Mouse (Mus musculus) E14TG2a.4 (cell line): ENCODE measurements around the gene Gapdhs.
"Not testable (repeated sequence)": the region's sequence is repeated elsewhere in the genome, so short reads cannot be mapped to it uniquely, and the experiment has no call there.

Experiments
- H3K27me3 ChIP-seq: 2 replicates; pipeline ENCODE4 v1.6.1; 2014; ENCODE audit warnings: low read length, control low read depth; ENCODE audit not compliant: insufficient read depth
- H3K36me3 ChIP-seq: 2 replicates; pipeline ENCODE4 v1.6.1; 2014; ENCODE audit warnings: low read length, control low read depth; ENCODE audit not compliant: insufficient read depth
- H3K4me1 ChIP-seq: replicated peaks from 2 replicates; pipeline ENCODE4 v1.6.1; 2014; ENCODE audit warnings: low read depth, low read length, control low read depth
- H3K4me3 ChIP-seq: replicated peaks from 2 replicates; pipeline ENCODE4 v1.5.1; 2014; ENCODE audit warnings: mild to moderate bottlenecking, low read length
- H3K9me3 ChIP-seq: 2 replicates; pipeline ENCODE4 v1.6.1; 2014; ENCODE audit warnings: low read length, control low read depth
- CTCF ChIP-seq: conservative IDR thresholded peaks from 2 replicates; pipeline ENCODE4 v1.5.1; 2014; ENCODE audit warnings: low read length
- NANOG ChIP-seq: IDR thresholded peaks from 2 replicates; pipeline ENCODE4 v1.6.1; 2014; ENCODE audit warnings: borderline replicate concordance, low read length, mixed read lengths
- POU5F1 ChIP-seq: IDR thresholded peaks from 2 replicates; pipeline ENCODE4 v1.6.1; 2014; ENCODE audit warnings: low read length, borderline replicate concordance

Gene Gapdhs

DNA sequence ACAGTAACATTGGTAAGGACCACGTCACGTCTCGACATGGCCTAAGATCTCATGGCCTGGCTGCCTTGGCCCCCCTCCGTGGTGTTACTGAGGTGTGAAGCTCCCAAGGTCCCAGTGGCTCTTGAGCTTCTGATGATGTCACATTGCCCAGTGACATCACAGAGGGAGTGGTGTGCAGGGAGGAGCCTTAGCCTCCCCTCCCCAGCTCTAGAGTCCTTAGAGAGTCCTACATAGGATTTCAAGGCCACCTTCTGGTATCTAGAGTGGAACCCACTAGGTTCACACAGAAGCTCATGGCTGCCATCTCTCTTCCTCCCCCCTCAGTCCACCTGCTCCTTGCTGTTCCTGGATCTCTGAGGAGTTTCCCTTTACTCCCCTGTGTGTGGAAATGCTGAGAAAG, at the start of gene Gapdhs:
Gene Gapdhs (minus strand): TSS at position 65 of the 400 bp plus-strand sequence.
- not testable (repeated sequence) for H3K36me3 ChIP-seq, H3K27me3 ChIP-seq, H3K4me3 ChIP-seq, H3K9me3 ChIP-seq, H3K4me1 ChIP-seq

DNA sequence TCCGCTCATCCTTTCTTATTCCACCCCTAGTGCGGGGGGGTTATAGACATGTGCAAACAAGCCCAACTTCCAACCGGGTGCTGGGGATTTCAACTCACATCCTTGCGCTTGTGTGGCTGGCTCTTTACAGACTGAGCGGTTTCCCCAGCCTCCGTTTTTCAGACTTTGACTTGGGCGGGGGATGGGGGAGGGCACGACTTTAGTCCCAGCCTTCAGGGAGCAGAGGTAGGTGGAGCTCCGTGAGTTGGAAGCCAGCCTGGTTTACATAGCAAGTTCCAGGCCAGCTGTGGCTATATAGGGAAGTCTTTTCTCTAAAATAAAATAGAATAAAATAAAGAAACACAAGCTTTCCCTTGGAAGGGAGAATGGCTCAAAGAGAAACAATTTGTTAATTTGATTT, 48.4 kb upstream of the Gapdhs start:
- Histone ChIP-seq H3K9me3 (no peaks in the 10 kb centered on the region), H3K4me3 (0 out of 2 replicates have a peak overlapping the region, but pooled peaks have one; percentile 32), H3K36me3 (no peaks in the 10 kb centered on the region), H3K27me3 (peaks cover 50% of the 10 kb centered on the region), H3K4me1 (peaks cover 47% of the 10 kb centered on the region)
- no peak for TF ChIP-seq CTCF
- TF ChIP-seq NANOG = no peak
- no peak for TF ChIP-seq POU5F1

DNA sequence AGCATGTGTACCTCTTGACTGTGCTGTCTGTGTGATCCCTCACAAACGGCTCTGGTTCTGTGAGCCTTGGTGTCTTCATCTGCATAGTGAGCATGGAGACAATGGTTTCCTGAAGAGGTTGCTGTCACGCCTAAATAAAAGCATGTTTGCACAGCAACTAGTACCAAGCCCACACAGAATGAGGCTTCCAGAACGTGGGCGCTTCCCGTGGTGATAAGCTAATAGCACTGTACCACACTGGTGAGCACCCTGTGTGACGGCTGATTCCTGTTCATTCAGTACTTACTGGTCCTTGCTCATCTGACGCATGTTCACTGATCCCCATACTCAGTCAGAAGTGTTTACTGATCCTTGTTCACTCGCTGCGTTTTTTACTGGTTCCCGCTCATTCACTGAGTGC, 46.7 kb upstream of the Gapdhs start:
- H3K9me3 ChIP-seq = no peaks in the 10 kb centered on the region
- TF ChIP-seq POU5F1 (no peak), NANOG (no peak), CTCF (no peak)
- no peak overlapping the region for H3K4me3 ChIP-seq
- H3K4me1 ChIP-seq = peaks cover 65% of the 10 kb centered on the region
- no peaks in the 10 kb centered on the region for H3K36me3 ChIP-seq
- H3K27me3 ChIP-seq = peaks cover 55% of the 10 kb centered on the region

DNA sequence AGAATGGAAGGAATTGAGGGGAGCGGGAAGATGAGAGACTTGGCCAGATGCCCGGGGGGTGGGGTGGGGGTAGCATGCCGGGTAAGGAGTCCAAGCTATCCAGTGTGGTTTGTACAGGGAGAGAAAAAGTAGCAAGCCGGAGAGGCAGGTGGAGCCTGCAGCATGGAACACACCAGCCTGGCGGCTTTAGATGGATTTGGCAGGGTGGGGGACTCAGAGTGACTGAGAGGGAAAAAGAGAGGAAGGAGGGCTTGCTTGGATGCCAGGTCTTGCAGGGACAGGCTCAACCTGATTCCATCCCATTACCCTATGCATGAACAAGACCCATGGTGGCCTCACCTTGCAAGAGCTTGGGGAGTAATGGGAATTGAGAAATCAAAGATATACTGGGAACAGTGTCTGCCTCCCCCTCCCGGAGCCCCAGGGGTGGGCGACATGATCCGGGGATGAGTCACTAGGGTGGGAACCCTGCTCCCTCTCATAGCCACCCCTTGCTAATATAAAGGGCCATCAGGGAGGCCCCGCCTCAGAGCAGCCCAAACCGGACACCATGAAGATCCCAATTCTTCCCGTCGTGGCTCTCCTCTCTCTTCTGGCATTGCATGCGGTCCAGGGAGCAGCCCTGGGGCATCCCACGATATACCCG, 44.0 kb upstream of the Gapdhs start, which contains the start of gene Krtdap:
Gene Krtdap (plus strand): TSS at position 520 of the 646 bp plus-strand sequence.
- Histone ChIP-seq H3K9me3 (no peaks in the 10 kb centered on the region), H3K27me3 (peaks cover 75% of the 10 kb centered on the region), H3K4me1 (peaks cover 70% of the 10 kb centered on the region), H3K4me3 (peak within 1 kb of the TSS; percentile 37), H3K36me3 (no peaks in the 10 kb centered on the region)
- TF ChIP-seq CTCF (no peak), NANOG (no peak), POU5F1 (no peak)

DNA sequence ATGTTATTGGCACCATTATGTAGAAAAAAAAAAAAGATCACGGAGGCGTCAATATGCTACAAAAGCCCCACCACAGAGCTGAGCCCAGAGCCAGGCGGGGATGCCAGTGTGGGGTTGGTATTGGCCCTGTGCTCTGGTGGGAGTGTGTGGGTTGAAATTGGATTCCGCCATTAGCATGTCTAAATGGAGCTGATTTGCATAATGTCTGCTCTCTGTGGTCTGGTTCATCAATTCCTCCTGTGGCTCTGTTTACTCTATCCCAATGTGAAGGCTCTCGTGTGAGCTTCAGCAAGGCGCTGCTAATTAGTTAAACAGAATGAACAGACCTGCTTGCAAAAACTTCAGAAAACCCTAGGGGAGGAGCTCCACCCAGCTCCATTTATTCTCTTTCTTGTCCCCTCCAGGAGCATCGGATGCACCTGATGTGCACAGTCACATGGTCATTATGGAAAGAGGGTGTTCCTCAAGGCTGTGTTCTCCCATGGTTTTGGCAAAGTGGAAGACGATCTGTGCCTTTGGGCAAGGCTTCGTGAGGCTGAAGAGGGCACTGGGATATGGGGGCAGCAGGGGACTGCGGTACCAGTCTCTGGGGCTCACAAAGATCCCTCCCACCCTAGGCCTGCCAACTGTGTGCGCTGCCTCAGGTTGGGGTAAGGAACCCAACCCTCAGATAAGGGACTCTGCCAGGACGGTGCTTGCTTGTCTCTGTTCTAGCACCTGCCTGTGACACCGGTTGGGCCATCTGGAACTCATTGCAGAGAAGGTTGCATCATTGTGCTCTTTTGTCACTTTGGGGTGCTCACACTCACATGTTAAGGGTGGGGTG, 42.5 kb upstream of the Gapdhs start:
- TF ChIP-seq POU5F1 (no peak), CTCF (no peak), NANOG (no peak)
- H3K4me3 ChIP-seq = peak overlapping the region; percentile 32

DNA sequence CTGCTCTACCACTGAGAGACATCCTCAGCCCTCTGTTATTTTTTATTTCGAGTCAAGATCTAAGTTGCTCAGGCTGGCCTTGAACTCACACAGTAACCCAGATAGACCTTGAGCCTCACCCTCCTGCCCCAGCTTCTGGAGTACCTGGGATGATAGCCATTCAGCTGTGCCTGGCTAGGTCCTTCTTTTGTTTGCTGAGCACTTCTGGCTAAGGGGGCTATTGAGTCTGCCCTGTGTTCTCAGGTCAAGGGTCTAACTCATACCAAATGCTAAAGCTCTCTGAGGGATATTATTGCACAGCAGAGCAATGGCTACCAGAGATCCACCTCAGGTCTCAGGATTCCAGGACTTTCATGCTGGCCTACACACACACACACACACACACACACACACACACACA, 41.7 kb upstream of the Gapdhs start:
- H3K9me3 ChIP-seq = no peaks in the 10 kb centered on the region
- no peak overlapping the region for H3K4me3 ChIP-seq
- peaks cover 77% of the 10 kb centered on the region for H3K27me3 ChIP-seq
- no peak for TF ChIP-seq POU5F1
- TF ChIP-seq NANOG = no peak
- no peak for TF ChIP-seq CTCF
- H3K4me1 ChIP-seq = peaks cover 53% of the 10 kb centered on the region
- H3K36me3 ChIP-seq = no peaks in the 10 kb centered on the region

More for the DNA sequence above, 42.5 kb upstream of the Gapdhs start:
- peaks cover 59% of the 10 kb centered on the region for H3K4me1 ChIP-seq
- H3K27me3 ChIP-seq = peaks cover 77% of the 10 kb centered on the region
- H3K36me3 ChIP-seq = no peaks in the 10 kb centered on the region
- no peaks in the 10 kb centered on the region for H3K9me3 ChIP-seq

DNA sequence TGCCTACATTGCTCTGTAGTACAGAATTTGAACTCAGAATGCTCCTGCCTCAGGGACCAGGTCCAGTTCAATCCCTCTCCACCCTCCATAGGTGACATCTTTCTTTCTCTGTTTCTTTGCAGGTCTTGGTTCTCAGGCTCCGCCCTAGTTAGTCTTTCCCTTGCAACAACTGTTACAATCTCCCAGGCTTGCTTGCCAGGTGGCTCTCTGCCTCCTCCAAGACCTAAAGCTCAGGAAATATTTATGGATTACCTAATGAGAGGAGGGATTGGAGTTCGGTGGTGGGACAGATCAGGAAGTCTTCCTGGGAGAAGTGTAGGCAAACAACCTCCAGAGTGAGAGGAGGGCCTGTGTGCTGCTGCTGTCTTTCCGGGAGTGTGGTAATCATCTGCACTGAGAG, 39.2 kb upstream of the Gapdhs start:
- Histone ChIP-seq H3K4me1 (peaks cover 47% of the 10 kb centered on the region), H3K27me3 (peaks cover 66% of the 10 kb centered on the region), H3K4me3 (no peak overlapping the region), H3K36me3 (no peaks in the 10 kb centered on the region), H3K9me3 (no peaks in the 10 kb centered on the region)
- no peak for TF ChIP-seq POU5F1
- TF ChIP-seq NANOG = no peak
- TF ChIP-seq CTCF = no peak

DNA sequence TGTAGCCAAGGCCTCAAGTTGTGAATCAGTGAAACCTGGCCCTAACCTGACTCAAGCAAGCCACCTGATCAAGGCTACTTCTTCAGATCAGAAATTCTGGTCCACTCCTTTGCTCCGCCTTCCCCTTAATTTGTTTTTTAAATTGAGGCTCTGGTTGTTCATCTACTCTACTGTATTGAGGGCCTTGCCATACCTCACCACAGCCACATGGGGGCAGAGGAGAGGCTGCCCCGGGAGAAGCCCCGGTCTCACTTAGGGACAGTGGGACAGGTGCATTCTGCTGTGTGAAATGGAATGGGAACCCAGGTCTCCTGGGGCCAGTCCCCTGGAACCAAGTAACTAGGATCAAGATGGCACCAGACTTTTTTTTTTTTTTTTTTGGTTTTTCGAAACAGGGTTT, 38.3 kb upstream of the Gapdhs start:
- Histone ChIP-seq H3K4me1 (peaks cover 47% of the 10 kb centered on the region), H3K9me3 (no peaks in the 10 kb centered on the region), H3K27me3 (peaks cover 60% of the 10 kb centered on the region), H3K4me3 (no peak overlapping the region), H3K36me3 (no peaks in the 10 kb centered on the region)
- TF ChIP-seq NANOG (no peak), CTCF (peak; percentile 74)
